Mouse (Mus musculus): ENCODE measurements at regions not wholly inside any gene's neighbourhood (a gene's known extent, or its start where the extent isn't known, plus 50 kb on each side); places are given as distances from the start of the nearest gene placed in this dataset.

GRCm38 (mm10) chr2:169319521-169319920 lies 268.0 kb downstream of the Gm11011 start:
- Histone ChIP-seq H3K4me3 (ENCODE audit: insufficient read depth, low read depth, low read length) (no peak overlapping the region), H3K27ac (ENCODE audit: insufficient read depth, low read depth, low read length) (no peak overlapping the region), H3K4me1 (ENCODE audit: control insufficient read depth, insufficient read depth, low read length) (peaks cover 4% of the 10 kb centered on the region)
- 80% methylated on average over 5 of the region's 5 CpGs for WGBS
- TF ChIP-seq CTCF (IDR thresholded peaks at IDR 0.05; ENCODE audit: insufficient read depth, low read depth, low read length), result no peak
- TF ChIP-seq POLR2A (IDR thresholded peaks at IDR 0.05; ENCODE audit: insufficient read depth, low read depth, low read length), result no peak

GRCm38 (mm10) chr2:169314396-169314930 lies 273.1 kb downstream of the Gm11011 start:
- 9% methylated on average over 2 of the region's 2 CpGs for WGBS
- H3K4me1 ChIP-seq (ENCODE audit: control insufficient read depth, insufficient read depth, low read length), result peaks cover 5% of the 10 kb centered on the region
- H3K27ac ChIP-seq (ENCODE audit: insufficient read depth, low read depth, low read length), result no peak overlapping the region
- no peak overlapping the region for H3K4me3 ChIP-seq (ENCODE audit: insufficient read depth, low read depth, low read length)
- TF ChIP-seq POLR2A (IDR thresholded peaks at IDR 0.05; ENCODE audit: insufficient read depth, low read depth, low read length) (no peak), CTCF (IDR thresholded peaks at IDR 0.05; ENCODE audit: insufficient read depth, low read depth, low read length) (no peak)

GRCm38 (mm10) chr2:169311821-169312220 lies 275.7 kb downstream of the Gm11011 start:
- no peak overlapping the region for H3K27ac ChIP-seq (ENCODE audit: insufficient read depth, low read depth, low read length)
- H3K4me1 ChIP-seq (ENCODE audit: control insufficient read depth, insufficient read depth, low read length), result peaks cover 5% of the 10 kb centered on the region
- 30% methylated on average over 12 of the region's 12 CpGs for WGBS
- TF ChIP-seq POLR2A (IDR thresholded peaks at IDR 0.05; ENCODE audit: insufficient read depth, low read depth, low read length), result no peak
- no peak for TF ChIP-seq CTCF (IDR thresholded peaks at IDR 0.05; ENCODE audit: insufficient read depth, low read depth, low read length)
- H3K4me3 ChIP-seq (ENCODE audit: insufficient read depth, low read depth, low read length), result no peak overlapping the region

GRCm38 (mm10) chr2:169311356-169311755 lies 276.2 kb downstream of the Gm11011 start:
- Histone ChIP-seq H3K4me3 (ENCODE audit: insufficient read depth, low read depth, low read length) (no peak overlapping the region), H3K4me1 (ENCODE audit: control insufficient read depth, insufficient read depth, low read length) (peaks cover 5% of the 10 kb centered on the region), H3K27ac (ENCODE audit: insufficient read depth, low read depth, low read length) (no peak overlapping the region)
- TF ChIP-seq POLR2A (IDR thresholded peaks at IDR 0.05; ENCODE audit: insufficient read depth, low read depth, low read length), result no peak
- TF ChIP-seq CTCF (IDR thresholded peaks at IDR 0.05; ENCODE audit: insufficient read depth, low read depth, low read length), result no peak
- WGBS, result 39% methylated on average over 4 of the region's 4 CpGs

- Histone ChIP-seq H3K27ac (ENCODE audit: insufficient read depth, low read depth, low read length) (no peak overlapping the region), H3K4me1 (ENCODE audit: control insufficient read depth, insufficient read depth, low read length) (no peaks in the 10 kb centered on the region), H3K4me3 (ENCODE audit: insufficient read depth, low read depth, low read length) (no peak overlapping the region)
- 88% methylated on average over 3 of the region's 3 CpGs for WGBS
- no peak for TF ChIP-seq CTCF (IDR thresholded peaks at IDR 0.05; ENCODE audit: insufficient read depth, low read depth, low read length)
- TF ChIP-seq POLR2A (IDR thresholded peaks at IDR 0.05; ENCODE audit: insufficient read depth, low read depth, low read length), result no peak
Measured at GRCm38 (mm10) chr2:169304360-169304759, 283.2 kb downstream of the Gm11011 start.

GRCm38 (mm10) chr2:169300966-169301365 lies 286.6 kb downstream of the Gm11011 start:
- H3K27ac ChIP-seq (ENCODE audit: insufficient read depth, low read depth, low read length), result no peak overlapping the region
- TF ChIP-seq CTCF (IDR thresholded peaks at IDR 0.05; ENCODE audit: insufficient read depth, low read depth, low read length) (no peak), POLR2A (IDR thresholded peaks at IDR 0.05; ENCODE audit: insufficient read depth, low read depth, low read length) (no peak)
- WGBS, result 89% methylated on average over 4 of the region's 4 CpGs
- H3K4me1 ChIP-seq (ENCODE audit: control insufficient read depth, insufficient read depth, low read length), result peaks cover 7% of the 10 kb centered on the region
- H3K4me3 ChIP-seq (ENCODE audit: insufficient read depth, low read depth, low read length), result no peak overlapping the region

GRCm38 (mm10) chr2:169300411-169300810 lies 287.1 kb downstream of the Gm11011 start:
- Histone ChIP-seq H3K4me1 (ENCODE audit: control insufficient read depth, insufficient read depth, low read length) (peaks cover 7% of the 10 kb centered on the region), H3K27ac (ENCODE audit: insufficient read depth, low read depth, low read length) (no peak overlapping the region), H3K4me3 (ENCODE audit: insufficient read depth, low read depth, low read length) (no peak overlapping the region)
- WGBS, result 75% methylated on average over 8 of the region's 8 CpGs
- TF ChIP-seq POLR2A (IDR thresholded peaks at IDR 0.05; ENCODE audit: insufficient read depth, low read depth, low read length) (no peak), CTCF (IDR thresholded peaks at IDR 0.05; ENCODE audit: insufficient read depth, low read depth, low read length) (no peak)

GRCm38 (mm10) chr2:169297841-169298627 lies 289.5 kb downstream of the Gm11011 start:
- Histone ChIP-seq H3K4me3 (ENCODE audit: insufficient read depth, low read depth, low read length) (no peak overlapping the region), H3K4me1 (ENCODE audit: control insufficient read depth, insufficient read depth, low read length) (peaks cover 7% of the 10 kb centered on the region), H3K27ac (ENCODE audit: insufficient read depth, low read depth, low read length) (no peak overlapping the region)
- WGBS, result 4% methylated on average over 21 of the region's 21 CpGs
- TF ChIP-seq POLR2A (IDR thresholded peaks at IDR 0.05; ENCODE audit: insufficient read depth, low read depth, low read length) (no peak), CTCF (IDR thresholded peaks at IDR 0.05; ENCODE audit: insufficient read depth, low read depth, low read length) (no peak)

GRCm38 (mm10) chr2:169297226-169297625 lies 290.3 kb downstream of the Gm11011 start:
- no peak for TF ChIP-seq POLR2A (IDR thresholded peaks at IDR 0.05; ENCODE audit: insufficient read depth, low read depth, low read length)
- TF ChIP-seq CTCF (IDR thresholded peaks at IDR 0.05; ENCODE audit: insufficient read depth, low read depth, low read length), result no peak
- WGBS, result 54% methylated on average over 4 of the region's 4 CpGs
- no peak overlapping the region for H3K4me3 ChIP-seq (ENCODE audit: insufficient read depth, low read depth, low read length)
- no peak overlapping the region for H3K27ac ChIP-seq (ENCODE audit: insufficient read depth, low read depth, low read length)
- peaks cover 7% of the 10 kb centered on the region for H3K4me1 ChIP-seq (ENCODE audit: control insufficient read depth, insufficient read depth, low read length)

Measured in olfactory bulb, adult 2 months (tissue).